Mouse (Mus musculus): ENCODE results near the gene Arhgap6.

Gene Arhgap6

DNA sequence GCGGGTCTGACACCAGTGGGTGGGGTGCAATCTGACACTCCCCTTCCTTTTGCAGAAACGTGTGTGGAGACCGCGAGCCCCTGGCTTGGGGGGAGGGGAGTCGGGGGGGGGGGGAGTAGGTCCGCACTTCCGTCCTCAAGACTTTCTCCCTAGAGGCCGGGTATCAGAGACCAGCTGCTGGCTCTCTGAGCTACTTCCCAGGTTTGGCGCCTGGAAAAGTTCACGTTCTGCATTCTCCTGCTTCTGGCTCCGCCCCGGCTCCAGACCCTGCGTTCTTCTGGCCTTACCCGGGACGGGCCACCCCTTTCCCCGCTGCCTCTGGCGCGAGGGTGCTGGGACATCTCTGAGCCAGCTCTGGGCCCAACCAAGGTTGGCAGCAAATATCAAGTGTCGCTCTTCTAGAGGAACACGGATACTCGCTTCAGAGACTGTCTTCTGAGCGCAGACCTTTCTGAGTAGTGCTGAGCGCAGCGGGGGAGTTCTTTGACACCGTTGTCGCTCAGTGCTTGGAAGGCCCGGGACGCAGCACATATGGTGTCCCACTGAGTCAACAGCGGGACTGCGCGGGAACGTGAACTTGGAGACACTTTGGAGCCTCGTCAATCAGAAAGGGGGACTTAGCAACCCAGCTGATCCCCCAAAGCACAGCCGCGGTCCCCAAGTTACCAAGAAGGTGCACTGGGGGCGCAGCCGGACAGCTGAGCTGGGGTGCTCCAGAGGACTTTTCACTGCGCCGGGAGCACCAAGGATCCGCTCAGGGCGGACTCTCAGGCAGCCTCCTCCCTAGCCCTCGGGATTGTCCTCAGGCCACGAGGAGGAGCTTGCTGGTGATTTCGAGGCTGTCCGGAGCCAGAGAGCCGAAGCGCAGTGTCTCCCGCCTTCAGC, at the start of gene Arhgap6:
Arhgap6 (plus strand) TSS at position 126 of the 885 bp plus-strand sequence.
- DNase-seq (ENCODE audit: low spot score in 2 of 2), result peak; percentile 2 to 38

- DNase-seq (ENCODE audit: low spot score in 2 of 2), result no peak
These were observed 47.9 kb upstream of the Arhgap6 start for GRCm38 (mm10) chrX:168747011-168747410.

GRCm38 (mm10) chrX:168795859-168796848, 1.3 kb downstream of the Arhgap6 start:
- peak; percentile 3 to 17 for DNase-seq (ENCODE audit: low spot score in 2 of 2)

- DNase-seq (ENCODE audit: low spot score in 2 of 2), result no peak
These were observed 9.8 kb downstream of the Arhgap6 start for GRCm38 (mm10) chrX:168804677-168805076.

DNA sequence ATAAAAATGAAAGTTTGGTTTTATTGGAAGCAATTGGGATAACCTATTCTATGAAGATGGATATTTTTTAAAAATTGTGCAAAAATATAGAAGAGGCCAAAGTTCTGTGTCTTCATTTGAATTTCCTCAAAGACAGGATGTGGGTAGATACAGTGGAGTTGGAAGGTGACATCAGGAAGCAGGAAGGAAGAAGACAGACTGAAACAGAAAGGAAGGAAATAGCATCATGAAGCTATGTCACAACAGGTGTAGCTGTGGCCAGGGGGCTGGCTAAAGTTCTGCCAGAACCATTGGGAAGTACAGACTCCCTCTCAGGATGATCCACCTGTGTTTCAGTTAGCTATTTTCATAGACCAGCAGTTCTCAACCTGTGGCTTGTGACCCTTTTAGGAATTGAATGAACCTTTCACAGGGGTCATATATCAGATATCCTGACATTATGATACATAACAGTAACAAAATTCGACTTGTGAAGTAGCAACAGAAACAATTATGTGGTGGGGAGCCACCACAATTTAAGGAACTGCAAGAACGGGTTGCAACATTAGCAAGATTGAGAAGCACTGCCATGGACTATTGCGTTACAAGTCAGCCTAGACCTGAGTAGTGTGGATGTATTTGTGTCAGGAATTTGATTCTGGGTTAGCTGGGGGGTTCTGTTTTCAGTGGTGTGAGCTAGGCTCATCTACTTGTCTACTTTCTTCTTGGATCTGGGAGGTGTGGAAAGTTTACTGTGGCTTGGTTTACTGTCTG, 15.8 kb downstream of the Arhgap6 start:
- DNase-seq (ENCODE audit: low spot score in 2 of 2), result no peak

GRCm38 (mm10) chrX:168818858-168819257, 24.0 kb downstream of the Arhgap6 start:
- no peak for DNase-seq (ENCODE audit: low spot score in 2 of 2)

- no peak for DNase-seq (ENCODE audit: low spot score in 2 of 2)
These were observed 29.3 kb downstream of the Arhgap6 start for GRCm38 (mm10) chrX:168824166-168824565.

- DNase-seq (ENCODE audit: low spot score in 2 of 2), result no peak
These were observed 37.4 kb downstream of the Arhgap6 start for GRCm38 (mm10) chrX:168832343-168832742.

DNA sequence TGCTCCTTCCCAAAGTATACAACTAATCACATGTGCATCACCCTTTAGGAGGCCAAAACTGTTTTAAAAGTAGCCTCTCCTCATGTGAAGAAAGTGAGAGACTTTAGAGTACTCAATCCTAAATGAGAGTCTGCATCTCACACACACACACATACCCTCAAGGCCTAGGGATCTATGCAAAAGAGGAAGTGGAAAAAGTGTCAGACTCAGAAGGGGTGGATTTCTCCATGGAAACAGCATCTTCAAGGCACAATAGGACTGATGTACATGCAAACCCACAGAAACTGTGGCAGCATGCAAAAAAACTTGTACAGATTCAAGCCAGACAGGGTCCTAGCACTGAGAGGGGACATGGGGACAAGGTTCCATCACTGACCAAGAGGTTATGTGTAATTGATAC, 53.2 kb downstream of the Arhgap6 start:
- no peak for DNase-seq (ENCODE audit: low spot score in 2 of 2)

- DNase-seq (ENCODE audit: low spot score in 2 of 2), result no peak
These were observed 79.8 kb downstream of the Arhgap6 start for GRCm38 (mm10) chrX:168874688-168875087.

DNA sequence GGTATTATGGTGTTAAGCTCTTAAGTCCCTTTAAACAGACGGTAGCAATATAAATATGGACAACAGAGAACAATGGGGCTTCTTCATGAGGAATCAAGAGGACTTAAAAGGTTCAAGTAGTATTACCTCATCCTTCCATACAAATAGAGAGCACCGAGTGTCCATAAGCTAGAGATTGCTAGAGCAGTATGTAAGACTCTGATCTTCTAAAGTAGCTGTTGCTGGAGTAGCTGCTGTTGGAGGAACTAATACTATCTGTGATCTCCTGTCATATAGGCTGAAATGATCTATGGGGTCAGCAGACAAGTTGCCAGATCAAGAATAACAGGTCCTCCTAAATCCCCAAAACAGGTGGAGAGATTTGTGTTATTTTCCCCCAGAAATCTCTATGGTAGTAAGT, 108.7 kb downstream of the Arhgap6 start:
- no peak for DNase-seq (ENCODE audit: low spot score in 2 of 2)

DNA sequence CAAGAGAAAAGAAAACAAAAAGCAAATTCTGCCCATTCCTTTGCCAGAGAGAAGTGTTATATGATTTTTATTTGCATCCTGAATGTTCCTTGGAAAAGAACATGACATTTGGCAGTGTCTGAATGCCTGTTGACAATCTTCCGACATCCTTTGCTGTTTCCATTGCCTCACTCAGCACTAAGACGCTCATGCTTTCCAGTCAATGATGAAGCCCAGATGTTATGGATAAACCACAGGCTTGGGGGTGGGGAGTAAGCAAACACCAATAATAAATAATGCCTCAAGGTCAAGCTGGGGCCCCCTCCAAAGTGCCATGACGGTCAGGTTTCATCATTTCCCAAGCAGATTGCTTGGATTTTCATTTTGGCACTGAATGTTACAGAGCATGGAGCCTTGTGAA, 109.2 kb downstream of the Arhgap6 start:
- DNase-seq (ENCODE audit: low spot score in 2 of 2), result peak in 1 of 2 experiments; percentile 2

DNA sequence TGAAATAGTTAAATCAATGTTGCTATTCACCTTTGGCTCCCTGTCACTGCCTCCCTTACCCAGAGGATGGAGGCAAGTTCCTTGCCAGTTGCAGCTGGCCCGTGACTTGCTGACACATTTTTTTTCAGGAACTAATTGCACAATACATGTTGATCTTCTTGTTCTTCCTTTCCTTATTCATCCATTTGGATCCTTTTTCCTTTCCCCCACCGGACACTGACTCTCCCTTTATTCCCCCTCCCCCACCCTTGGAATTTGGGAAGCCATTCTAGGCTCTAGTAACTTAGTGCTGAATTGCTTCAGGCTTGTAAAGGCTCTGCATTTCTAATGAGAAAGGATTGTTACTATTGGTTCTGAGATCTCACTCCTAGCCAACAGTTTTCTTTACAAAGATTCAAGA, 112.7 kb downstream of the Arhgap6 start:
- DNase-seq (ENCODE audit: low spot score in 2 of 2), result peak in 1 of 2 experiments; percentile 11

DNA sequence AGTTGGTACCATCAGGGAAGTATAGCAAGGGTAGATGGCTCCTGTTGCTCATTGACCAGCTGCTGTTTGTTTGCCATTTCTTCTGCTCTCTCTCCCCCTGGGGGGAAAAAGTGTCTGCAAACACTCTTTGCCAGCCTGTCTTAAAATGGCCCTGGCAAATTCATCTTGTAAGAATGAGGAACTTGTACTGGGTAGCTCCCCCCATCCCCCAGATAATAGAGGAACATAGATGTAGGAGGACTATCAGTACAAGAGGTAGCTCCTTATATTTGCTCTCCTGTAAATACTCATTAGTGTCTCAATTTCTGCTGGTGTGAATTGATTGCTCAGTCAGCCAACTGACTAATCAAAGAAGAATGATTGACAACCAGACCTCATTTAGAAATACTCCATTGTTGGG, 118.6 kb downstream of the Arhgap6 start:
- DNase-seq (ENCODE audit: low spot score in 2 of 2), result no peak

- no peak for DNase-seq (ENCODE audit: low spot score in 2 of 2)
These were observed 126.0 kb downstream of the Arhgap6 start for GRCm38 (mm10) chrX:168920942-168921341.

DNA sequence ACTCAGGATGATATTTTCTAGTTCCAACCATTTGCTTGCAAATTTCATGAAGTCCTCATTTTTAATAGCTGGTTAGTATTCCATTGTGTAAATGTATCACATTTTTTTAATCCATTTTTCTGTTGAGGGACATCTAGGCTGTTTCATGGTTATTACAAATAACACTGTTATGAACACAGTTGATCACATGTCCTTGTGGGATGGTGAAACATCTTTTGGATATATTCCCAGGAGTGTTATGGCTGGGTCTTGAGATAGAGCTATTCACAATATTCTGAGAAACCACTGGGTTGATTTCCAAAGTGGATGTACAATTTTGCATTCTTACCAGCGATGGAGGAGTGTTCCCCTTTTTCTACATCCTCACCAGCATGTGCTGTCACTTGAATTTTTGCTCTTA, 137.5 kb downstream of the Arhgap6 start:
- no peak for DNase-seq (ENCODE audit: low spot score in 2 of 2)

GRCm38 (mm10) chrX:168935447-168935846, 140.5 kb downstream of the Arhgap6 start:
- no peak for DNase-seq (ENCODE audit: low spot score in 2 of 2)

GRCm38 (mm10) chrX:168937941-168938340, 143.0 kb downstream of the Arhgap6 start:
- DNase-seq (ENCODE audit: low spot score in 2 of 2), result no peak

DNA sequence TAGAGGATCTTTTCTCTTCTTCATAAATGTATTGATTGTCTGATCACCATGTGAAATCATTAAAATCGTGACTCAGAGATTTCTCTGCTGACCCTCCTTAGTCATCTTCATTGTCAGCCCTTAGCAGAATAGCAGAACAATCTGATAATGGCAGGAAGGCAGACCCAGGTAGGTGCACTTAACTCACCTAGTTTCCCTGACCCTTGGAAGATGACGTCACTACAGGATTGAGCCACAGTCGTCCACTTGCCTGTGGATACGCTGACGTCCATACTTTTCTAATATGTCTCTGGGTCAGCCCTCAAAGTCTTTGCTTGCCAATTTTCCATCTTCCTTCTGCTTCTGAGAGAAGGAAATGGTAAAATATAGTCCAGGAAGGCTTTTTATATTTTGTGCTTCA, 146.8 kb downstream of the Arhgap6 start:
- DNase-seq (ENCODE audit: low spot score in 2 of 2), result no peak

- DNase-seq (ENCODE audit: low spot score in 2 of 2), result no peak
These were observed 148.3 kb downstream of the Arhgap6 start for GRCm38 (mm10) chrX:168943217-168943616.

- DNase-seq (ENCODE audit: low spot score in 2 of 2), result no peak
These were observed 180.5 kb downstream of the Arhgap6 start for GRCm38 (mm10) chrX:168975444-168975843.

DNA sequence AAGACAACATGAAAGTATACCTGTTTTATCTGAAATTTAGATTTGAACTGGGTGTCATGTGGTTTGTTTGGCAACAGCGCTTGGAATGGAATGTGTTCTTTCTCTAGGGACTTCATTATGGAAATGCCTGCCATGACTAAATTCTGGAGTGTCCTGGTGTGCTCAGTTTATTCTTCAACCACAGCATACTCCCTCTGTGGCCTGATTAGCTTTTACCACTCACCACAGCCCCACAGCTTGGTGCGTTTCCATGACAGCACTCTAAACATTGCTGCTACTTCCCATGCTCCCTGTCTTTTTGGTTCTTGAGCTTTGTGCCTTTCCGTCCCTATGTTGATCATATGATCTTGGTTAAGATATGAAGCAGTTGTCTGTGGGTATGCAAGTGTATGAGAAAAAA, 182.9 kb downstream of the Arhgap6 start:
- no peak for DNase-seq (ENCODE audit: low spot score in 2 of 2)
